Mouse (Mus musculus): ENCODE data around the gene Papolb.

Papolb gene

GRCm38 (mm10) chr5:142518973-142519372 lies 10.9 kb downstream of the Papolb start:
- DNase-seq = no peak

DNA sequence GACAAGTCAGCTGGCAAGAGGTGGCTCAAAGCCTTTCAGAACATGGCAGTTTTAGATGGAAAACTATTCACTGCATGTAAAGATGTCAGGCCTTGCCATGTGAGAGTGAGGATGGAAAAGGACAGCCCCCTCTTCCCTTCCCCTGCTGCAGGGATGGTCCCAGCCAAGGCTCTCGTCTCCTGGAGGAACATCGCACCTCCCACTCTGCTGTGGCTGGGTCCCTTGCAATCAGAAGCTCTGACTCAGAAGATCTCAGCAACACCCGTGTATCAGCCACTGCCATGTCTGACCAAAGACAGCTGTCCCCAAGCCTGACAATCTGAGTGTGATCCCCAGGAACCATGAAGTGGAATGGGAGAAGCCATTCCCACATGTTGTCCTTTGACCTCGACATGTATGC lies 17.8 kb downstream of the Papolb start:
- no peak for DNase-seq

- DNase-seq = no peak
Observed at GRCm38 (mm10) chr5:142510061-142510414, 19.8 kb downstream of the Papolb start.

- no peak for DNase-seq
Observed at GRCm38 (mm10) chr5:142509141-142510060, 20.5 kb downstream of the Papolb start.

DNA sequence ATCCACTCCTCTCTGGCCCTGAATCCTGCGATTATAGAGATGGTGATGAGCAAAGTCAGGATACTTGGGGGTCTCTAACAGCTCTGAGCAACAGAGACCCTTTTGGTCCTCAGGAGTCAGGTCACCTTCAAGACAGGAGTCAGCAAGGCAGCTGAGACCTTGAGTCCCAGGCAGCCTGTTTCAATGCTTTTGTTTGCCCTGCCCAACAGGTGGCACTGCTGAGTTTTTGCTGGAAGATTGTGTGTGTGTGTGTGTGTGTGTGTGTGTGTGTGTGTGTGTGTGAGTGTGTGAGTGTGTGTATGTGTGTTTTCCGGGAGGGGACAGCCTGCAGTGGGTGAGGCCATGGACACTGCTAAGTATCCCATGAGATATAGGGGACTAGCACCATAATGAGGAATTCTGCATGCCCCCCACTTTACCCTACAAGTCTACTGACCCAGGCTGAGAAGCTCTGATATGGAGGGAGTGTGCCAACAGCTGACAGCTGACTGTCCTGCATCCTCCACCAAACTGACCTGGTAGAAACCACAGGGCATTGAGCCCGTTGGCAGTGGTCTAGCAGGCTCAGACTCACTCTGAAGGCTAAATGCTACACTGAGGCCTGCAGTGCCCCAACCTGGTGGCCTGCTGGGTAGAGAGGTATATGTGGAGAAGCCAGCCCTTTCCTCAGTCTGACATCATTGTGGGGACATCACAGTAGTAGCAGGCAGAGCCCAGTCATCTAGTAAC lies 24.0 kb downstream of the Papolb start:
- no peak for DNase-seq

- DNase-seq = no peak
Observed at GRCm38 (mm10) chr5:142504175-142504574, 25.7 kb downstream of the Papolb start.

- DNase-seq = peak; percentile 83
Observed at GRCm38 (mm10) chr5:142502414-142502813, 27.5 kb downstream of the Papolb start.

DNA sequence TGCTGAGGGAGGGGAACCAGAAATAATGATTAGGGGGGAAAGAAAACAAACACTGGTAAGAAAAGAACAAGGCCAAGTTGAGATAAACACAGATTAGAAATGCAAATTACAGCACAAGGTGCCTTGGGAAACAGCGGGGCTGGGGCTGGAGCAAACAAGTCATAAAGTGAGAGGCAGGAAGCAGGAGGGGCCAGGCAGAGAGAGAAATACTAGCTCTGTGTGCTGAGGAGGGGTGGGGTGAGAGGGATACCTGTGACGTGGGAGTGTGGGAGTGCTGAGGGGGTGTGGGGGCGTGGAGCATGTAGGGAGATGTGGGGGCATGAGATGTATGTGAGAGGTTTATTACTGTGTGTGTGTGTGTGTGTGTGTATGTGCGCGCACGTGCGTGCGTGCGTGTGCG lies 29.0 kb downstream of the Papolb start:
- no peak for DNase-seq

GRCm38 (mm10) chr5:142498964-142499363 lies 30.9 kb downstream of the Papolb start:
- DNase-seq = no peak

- no peak for DNase-seq
Observed at GRCm38 (mm10) chr5:142495321-142496096, 34.4 kb downstream of the Papolb start.

GRCm38 (mm10) chr5:142493307-142493706 lies 36.6 kb downstream of the Papolb start:
- no peak for DNase-seq

DNA sequence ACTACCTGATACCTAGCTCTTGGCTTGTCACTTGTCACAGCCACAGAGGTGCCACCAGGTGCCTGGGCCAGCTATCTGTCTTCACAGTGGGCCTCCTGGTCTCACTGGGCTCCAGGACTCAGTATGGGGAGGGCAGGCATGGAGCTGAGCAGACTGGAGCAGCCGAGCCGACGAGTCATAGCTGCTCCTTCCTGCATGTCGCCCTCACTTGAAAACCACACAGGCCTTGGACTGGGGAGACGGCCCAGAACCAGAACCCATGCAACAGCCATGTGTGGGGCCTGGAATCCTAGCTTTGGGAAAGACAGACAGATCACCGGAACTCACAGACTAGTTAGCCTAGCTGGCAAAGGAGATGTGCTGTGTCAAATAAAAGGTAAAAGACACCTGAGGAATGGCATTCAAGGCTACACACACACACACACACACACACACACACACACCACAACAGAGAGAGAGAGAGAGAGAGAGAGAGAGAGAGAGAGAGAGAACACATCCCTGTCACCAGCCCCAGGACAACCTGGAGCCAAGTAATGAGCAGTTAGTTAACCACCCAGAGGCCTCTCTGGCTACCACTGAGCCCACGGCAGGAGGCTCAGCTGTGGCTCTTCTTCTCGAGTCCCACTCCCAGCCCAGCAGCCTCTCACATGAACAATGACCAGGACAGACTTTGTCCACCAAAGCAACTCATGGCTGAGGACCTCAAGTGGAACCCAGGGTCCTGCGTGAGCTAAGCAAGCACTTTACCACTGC lies 39.7 kb downstream of the Papolb start:
- DNase-seq = no peak

DNA sequence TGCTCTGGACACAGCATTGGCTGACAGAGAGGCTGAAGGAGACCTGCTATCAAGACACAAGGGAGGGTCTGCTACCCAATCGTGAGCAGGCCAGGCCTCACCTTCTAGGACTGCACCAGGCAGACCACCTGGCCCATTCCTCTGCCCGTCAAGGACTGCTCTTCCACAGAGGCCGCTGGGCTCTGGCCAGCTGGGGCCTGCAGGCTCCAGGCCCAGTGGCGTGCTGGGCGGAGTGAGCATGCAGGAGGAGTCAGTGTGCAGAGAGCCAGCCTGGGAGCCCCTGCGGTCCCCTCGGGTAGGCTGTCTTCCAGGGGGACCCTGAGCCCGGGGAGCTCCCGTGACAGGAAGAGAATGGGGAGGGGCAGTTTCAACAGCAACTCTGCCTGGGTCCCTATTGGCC lies 43.2 kb downstream of the Papolb start:
- DNase-seq = no peak

- no peak for DNase-seq
Observed at GRCm38 (mm10) chr5:142483581-142483980, 46.3 kb downstream of the Papolb start.

GRCm38 (mm10) chr5:142482512-142482911 lies 47.4 kb downstream of the Papolb start:
- DNase-seq = no peak

DNA sequence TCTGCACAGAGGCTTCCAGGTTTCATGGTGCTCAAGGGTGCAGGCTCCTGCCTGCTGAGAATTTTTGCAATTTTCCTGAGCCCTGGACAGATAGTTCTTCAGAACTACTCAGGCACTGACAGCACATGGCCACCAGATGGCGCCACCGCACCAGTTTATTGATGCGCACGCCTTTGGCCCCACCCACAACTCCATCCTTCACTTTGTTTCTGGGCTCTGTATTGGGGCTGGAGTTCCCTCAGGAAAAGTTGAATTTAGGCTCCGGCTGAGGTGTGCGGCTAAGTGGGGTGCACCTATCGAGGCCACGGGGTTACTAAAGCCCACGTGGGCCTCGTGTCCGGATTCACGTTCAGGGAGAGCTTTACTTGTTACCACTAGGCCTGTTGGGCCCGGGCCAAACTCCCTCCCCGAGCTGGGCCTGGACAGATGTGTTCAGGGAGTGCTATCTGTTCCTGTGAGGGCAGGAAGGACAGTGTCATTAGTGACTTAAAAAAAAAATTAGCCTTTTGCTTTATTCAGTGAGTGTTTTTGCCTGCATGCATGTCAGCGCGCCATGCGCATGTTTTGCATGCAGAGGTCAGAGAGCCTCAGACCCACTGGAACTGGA lies 50.9 kb downstream of the Papolb start:
- DNase-seq = peak; percentile 52

DNA sequence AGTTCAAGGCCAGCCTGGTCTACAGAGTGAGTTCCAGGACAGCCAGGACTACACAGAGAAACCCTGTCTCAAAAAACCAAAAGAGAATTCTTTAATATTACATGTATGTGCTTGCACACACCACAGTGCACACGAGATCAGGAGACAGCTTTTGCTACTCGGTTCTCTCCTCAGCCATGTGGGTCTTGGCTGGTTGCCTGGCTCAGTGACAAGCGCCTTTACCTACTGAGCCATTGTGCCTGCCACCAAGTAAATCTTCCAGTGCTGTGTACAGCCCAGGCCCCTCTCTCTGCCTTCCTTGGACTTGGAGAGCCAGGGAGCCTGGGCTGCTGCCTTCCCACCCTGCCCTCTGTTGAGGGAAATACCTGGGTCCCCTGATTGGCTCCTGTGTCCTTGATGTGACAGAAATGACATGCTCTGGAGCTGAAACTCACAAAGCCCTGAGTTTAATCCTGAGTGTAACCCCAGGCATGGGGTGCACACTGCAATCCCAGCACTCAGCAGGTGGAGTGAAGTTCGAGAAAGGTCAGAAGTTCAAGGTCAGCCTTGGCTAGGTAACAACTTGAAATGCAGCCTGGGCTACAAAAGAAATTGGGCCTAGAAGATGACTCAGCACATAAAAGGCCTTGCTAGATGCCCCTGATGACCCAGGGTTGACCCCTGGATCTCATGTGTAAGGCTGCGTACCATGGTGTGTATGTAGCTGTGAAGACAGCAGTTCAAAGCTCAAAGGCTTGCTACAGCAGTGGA lies 51.8 kb downstream of the Papolb start:
- DNase-seq = no peak

DNA sequence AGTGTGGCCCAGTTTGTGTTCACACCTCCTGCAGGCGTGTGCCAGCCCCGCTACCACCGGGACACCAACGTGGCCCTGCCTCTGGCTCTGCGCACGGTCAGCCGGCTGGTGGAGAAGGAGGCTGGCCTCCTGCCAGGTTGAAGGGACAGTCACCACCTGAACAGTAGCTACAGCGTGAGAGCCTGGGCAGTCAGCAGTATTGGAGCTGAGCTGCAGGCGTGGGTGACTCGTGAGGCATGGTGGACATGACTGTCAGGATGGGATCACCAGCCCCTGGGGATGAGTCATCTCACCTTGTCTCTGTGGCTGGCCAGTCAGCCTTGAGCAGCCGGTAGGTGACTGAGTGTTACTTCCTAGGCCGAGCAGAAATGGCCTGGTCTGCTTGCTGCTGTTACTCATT lies 52.5 kb downstream of the Papolb start:
- no peak for DNase-seq
